Mouse (Mus musculus): Measurements from ENCODE around the gene Tfap2e. TPM values are rescaled to one million over a fixed set of nuclear protein-coding genes. Genes with fewer than 3 reads are reported as not detected.
A peak's percentile ranks its signal among the peaks of the same experiment; 100 is the strongest.

Tfap2e gene
- polyA plus RNA-seq, 1 experiment from 2014 or later: not detected

DNA sequence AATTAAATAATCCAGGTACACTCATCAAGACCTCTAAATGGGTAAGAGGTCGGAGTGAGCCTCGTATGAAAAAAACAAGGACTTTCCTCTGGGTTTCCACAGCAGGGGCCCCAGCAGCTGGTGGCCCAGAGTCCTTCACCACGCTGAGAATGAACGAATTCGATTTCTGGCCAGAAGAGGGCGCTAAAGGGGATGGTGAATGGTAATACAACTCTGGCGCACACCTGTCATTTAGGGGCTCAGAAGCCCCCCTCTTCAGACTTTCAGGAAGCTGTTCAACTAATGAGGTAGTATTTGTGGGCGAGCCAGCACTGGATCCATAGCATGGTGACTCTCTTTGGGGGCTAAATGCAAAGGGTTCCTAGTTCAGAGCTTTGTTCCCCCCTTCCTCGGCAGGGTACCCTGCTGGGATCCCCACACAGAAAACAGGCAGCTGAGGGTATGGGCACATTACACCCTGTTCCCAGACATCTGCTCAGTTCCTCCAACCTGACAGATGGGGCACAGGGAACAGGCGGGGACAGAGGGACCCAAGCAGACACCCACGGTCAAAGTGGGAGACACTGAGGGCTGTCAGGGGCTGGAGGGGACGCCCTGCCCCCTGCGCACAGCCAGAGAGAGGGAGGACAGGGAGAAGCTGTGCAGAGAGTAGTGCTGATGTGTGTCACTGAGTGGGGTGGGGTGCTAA lies 9.6 kb upstream of the Tfap2e start:
- Histone ChIP-seq H3K27ac (ENCODE audit: low read depth) (no peak overlapping the region), H3K9me3 (ENCODE audit: low read depth, low read length) (no peaks in the 10 kb centered on the region), H3K4me2 (no peak overlapping the region), H3K4me3 (ENCODE audit: low read depth, low read length) (no peak overlapping the region), H3K4me1 (ENCODE audit: insufficient read depth) (no peaks in the 10 kb centered on the region), H3K9ac (no peak overlapping the region), H3K36me3 (ENCODE audit: insufficient read depth) (peaks cover 63% of the 10 kb centered on the region), H3K27me3 (ENCODE audit: insufficient read depth, low read length) (no peaks in the 10 kb centered on the region)
- 44% methylated on average over 13 of the region's 13 CpGs for WGBS
- DNase-seq: peak; percentile 76
- TF ChIP-seq CTCF (IDR thresholded peaks at IDR 0.05; ENCODE audit: low read depth): peak; percentile 70
- no peak for ATAC-seq (ENCODE audit: insufficient read depth)

DNA sequence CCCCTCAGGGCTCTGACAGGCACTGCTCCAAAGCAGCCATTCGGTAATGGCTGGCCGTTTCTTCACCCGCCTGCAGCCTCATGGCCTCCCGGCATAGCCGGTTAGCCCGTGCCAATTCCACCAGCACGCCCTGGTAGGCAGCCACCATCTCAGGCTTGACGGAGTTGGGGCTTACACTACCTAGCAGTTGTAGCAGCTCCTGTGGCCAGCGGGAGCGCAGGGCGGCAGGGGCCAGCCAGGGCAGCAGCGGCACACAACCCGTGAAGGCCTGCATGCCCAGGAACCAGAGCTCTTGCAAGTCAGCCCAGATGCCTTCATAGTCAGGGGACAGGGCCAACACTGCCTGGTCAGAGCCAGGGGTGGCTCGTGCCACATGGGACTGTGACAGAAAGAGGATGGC lies 8.8 kb upstream of the Tfap2e start:
- ATAC-seq (ENCODE audit: insufficient read depth) (no peak), DNase-seq (no peak)
- no peaks in the 10 kb centered on the region for H3K9me3 ChIP-seq (ENCODE audit: low read depth, low read length)
- no peak overlapping the region for H3K27ac ChIP-seq (ENCODE audit: low read depth)
- H3K36me3 ChIP-seq (ENCODE audit: insufficient read depth): peaks cover 55% of the 10 kb centered on the region
- no peak overlapping the region for H3K9ac ChIP-seq
- H3K4me3 ChIP-seq (ENCODE audit: low read depth, low read length): no peak overlapping the region
- 89% methylated on average over 14 of the region's 14 CpGs for WGBS
- no peaks in the 10 kb centered on the region for H3K27me3 ChIP-seq (ENCODE audit: insufficient read depth, low read length)
- no peak for TF ChIP-seq CTCF (IDR thresholded peaks at IDR 0.05; ENCODE audit: low read depth)
- H3K4me2 ChIP-seq: no peak overlapping the region
- no peaks in the 10 kb centered on the region for H3K4me1 ChIP-seq (ENCODE audit: insufficient read depth)

DNA sequence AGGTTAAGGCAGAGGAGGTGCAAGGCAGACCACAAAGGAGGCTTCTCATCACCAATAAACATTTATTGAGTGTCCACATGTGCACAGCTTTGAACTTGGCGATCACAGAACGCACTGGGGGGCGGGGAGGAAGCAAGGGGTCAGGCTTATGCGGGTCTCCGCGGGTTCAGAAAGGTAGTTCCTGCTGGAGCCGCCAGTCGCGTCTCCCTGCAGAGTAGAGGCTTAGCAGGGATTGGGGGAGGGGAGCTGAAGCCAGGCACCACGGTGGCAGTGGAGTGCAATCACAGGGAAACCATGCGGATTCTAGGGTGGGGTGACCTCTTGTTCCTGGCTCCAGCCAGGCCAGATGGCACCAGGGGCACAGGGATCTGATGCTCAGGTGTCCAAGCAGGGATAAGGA lies 7.7 kb upstream of the Tfap2e start:
- H3K9ac ChIP-seq: no peak overlapping the region
- H3K9me3 ChIP-seq (ENCODE audit: low read depth, low read length): no peaks in the 10 kb centered on the region
- peaks cover 9% of the 10 kb centered on the region; the same call in 1 of the 2 replicates for H3K27me3 ChIP-seq (ENCODE audit: insufficient read depth, low read length)
- peaks cover 44% of the 10 kb centered on the region for H3K36me3 ChIP-seq (ENCODE audit: insufficient read depth)
- DNase-seq (no peak), ATAC-seq (ENCODE audit: insufficient read depth) (no peak)
- no peak overlapping the region for H3K27ac ChIP-seq (ENCODE audit: low read depth)
- H3K4me1 ChIP-seq (ENCODE audit: insufficient read depth): no peaks in the 10 kb centered on the region
- no peak overlapping the region for H3K4me3 ChIP-seq (ENCODE audit: low read depth, low read length)
- no peak overlapping the region for H3K4me2 ChIP-seq
- 15% methylated on average over 11 of the region's 11 CpGs for WGBS
- no peak for TF ChIP-seq CTCF (IDR thresholded peaks at IDR 0.05; ENCODE audit: low read depth)

DNA sequence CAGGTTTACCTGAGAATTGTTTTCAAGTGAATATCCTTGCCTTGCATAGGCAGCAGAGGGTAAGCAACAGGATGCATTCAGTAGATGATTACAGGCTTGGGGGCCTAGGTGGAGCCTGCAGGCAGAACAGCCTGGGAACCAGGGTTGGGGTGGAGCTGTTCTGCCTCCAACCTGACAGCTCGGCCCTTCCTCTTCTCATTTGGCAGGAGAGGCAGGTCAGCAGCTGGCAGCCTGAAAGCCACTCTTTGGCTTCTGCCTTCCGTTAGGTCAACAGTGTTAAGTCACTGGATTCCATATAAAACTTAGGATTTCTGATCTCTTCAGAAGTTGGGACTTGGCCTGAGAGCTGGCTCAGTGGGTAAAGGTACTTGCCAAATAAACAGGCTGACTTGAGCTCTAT lies 6.9 kb upstream of the Tfap2e start:
- H3K4me3 ChIP-seq (ENCODE audit: low read depth, low read length): no peak overlapping the region
- DNase-seq (no peak), ATAC-seq (ENCODE audit: insufficient read depth) (no peak)
- 61% methylated on average over 2 of the region's 2 CpGs for WGBS
- H3K9me3 ChIP-seq (ENCODE audit: low read depth, low read length): no peaks in the 10 kb centered on the region
- H3K4me1 ChIP-seq (ENCODE audit: insufficient read depth): no peaks in the 10 kb centered on the region
- no peak overlapping the region for H3K4me2 ChIP-seq
- H3K36me3 ChIP-seq (ENCODE audit: insufficient read depth): peaks cover 38% of the 10 kb centered on the region
- no peak overlapping the region for H3K9ac ChIP-seq
- H3K27ac ChIP-seq (ENCODE audit: low read depth): no peak overlapping the region
- no peak for TF ChIP-seq CTCF (IDR thresholded peaks at IDR 0.05; ENCODE audit: low read depth)
- H3K27me3 ChIP-seq (ENCODE audit: insufficient read depth, low read length): peaks cover 15% of the 10 kb centered on the region; the same call in 1 of the 2 replicates

DNA sequence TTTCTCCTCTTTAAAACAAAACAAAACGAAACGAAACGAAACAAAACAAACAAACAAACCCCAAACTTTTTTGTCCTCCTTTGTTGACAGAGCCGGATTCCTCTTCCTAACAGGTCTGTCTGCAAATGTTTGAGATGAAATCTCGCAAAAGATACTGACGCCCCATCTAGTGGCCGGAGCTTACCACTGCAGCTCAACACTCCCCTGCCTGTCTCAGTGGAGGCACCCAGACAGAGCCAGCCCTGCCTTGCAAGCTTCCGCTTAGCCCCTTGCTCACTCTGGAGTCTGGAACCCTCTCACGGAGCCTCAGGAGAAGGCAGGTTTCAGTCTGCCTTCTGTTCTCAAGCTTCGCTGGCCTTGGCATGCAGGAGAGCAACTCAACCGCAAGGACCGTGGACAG lies 5.4 kb upstream of the Tfap2e start:
- Histone ChIP-seq H3K4me1 (ENCODE audit: insufficient read depth) (no peaks in the 10 kb centered on the region), H3K27me3 (ENCODE audit: insufficient read depth, low read length) (peaks cover 25% of the 10 kb centered on the region), H3K36me3 (ENCODE audit: insufficient read depth) (peaks cover 29% of the 10 kb centered on the region), H3K27ac (ENCODE audit: low read depth) (no peak overlapping the region), H3K4me2 (no peak overlapping the region), H3K9me3 (ENCODE audit: low read depth, low read length) (no peaks in the 10 kb centered on the region), H3K4me3 (ENCODE audit: low read depth, low read length) (no peak overlapping the region), H3K9ac (no peak overlapping the region)
- peak; percentile 94 for DNase-seq
- TF ChIP-seq CTCF (IDR thresholded peaks at IDR 0.05; ENCODE audit: low read depth): peak; percentile 88
- 6% methylated on average over 12 of the region's 12 CpGs for WGBS
- peak; percentile 76 for ATAC-seq (ENCODE audit: insufficient read depth)

DNA sequence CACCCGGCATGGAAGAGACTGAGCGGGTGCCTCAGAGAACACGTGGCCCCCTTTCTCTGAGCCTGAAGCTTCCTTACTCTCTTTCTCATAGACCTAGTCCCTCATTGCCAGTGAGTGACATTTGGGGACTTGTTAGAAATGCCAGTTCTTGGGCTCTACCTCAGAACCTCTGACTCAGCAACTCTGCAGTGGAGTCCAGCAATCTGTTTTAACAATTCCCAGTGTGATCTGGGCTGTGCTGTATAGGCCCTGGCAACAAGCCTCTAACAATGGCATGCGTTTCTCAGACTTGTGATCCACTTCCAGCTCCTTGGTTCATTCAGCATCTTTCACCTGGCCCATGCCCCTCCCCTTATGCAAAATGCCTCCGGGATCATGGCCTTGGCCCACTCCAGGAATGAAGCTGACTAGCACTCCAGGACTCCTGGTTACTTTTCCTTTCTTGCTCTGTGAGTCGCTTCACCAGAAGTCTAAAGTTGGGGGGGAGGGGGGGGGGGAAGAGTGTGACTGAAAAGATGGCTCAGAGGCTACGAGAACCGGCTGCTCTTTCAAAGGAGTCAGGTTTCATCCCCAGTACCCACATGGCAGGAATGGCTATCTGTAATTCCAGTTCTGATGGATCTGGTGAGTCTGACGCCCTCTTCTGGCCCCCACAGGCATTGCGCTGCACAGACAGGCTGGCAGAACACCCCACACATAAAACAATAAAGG lies 4.1 kb upstream of the Tfap2e start:
- no peak overlapping the region for H3K4me2 ChIP-seq
- H3K27ac ChIP-seq (ENCODE audit: low read depth): no peak overlapping the region
- no peaks in the 10 kb centered on the region for H3K9me3 ChIP-seq (ENCODE audit: low read depth, low read length)
- H3K36me3 ChIP-seq (ENCODE audit: insufficient read depth): peaks cover 15% of the 10 kb centered on the region
- 18% methylated on average over 10 of the region's 10 CpGs for WGBS
- peaks cover 38% of the 10 kb centered on the region for H3K27me3 ChIP-seq (ENCODE audit: insufficient read depth, low read length)
- ATAC-seq (ENCODE audit: insufficient read depth) (no peak), DNase-seq (no peak)
- peaks cover 2% of the 10 kb centered on the region; the same call in 1 of the 2 replicates for H3K4me1 ChIP-seq (ENCODE audit: insufficient read depth)
- peak; percentile 43 for TF ChIP-seq CTCF (IDR thresholded peaks at IDR 0.05; ENCODE audit: low read depth)
- H3K4me3 ChIP-seq (ENCODE audit: low read depth, low read length): no peak overlapping the region
- no peak overlapping the region for H3K9ac ChIP-seq

DNA sequence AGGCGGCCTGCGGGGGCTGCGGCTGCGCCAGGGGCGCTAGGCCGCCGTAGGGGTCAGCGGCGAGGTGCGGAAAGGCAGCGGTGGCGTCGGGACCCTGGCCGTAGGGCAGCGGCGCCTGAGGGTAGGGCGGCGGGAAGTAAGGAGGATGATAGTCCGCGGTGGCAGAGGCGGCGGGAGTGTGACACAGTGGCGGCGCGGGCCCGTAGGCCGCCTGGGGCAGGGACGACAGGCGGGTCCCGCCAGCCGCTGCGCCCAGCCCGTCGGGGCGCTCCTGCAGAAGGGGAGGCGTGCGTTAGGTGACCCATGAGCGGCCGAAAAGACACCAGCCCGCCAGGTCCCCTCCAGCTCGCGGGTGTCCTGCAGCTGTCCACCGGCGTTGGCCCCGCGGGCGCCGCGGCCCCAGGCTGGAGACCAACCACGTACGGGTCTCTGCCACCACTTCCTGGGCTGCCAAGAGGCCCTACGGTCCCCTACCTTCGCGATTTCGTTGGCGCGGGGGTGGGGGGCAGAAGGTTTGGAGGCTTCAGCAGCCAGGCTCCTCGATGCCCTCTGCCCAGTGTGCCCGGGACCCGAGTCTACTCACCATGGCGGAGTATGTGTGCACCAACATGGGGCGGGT lies 549 bp downstream of the Tfap2e start:
- 2% methylated on average over 62 of the region's 62 CpGs for WGBS
- no peak for TF ChIP-seq CTCF (IDR thresholded peaks at IDR 0.05; ENCODE audit: low read depth)
- Histone ChIP-seq H3K9me3 (ENCODE audit: low read depth, low read length) (no peaks in the 10 kb centered on the region), H3K4me1 (ENCODE audit: insufficient read depth) (peaks cover 2% of the 10 kb centered on the region; the same call in 1 of the 2 replicates), H3K27me3 (ENCODE audit: insufficient read depth, low read length) (peaks cover 84% of the 10 kb centered on the region), H3K4me2 (peak overlapping the region; percentile 56), H3K27ac (ENCODE audit: low read depth) (no peak overlapping the region), H3K9ac (no peak overlapping the region; the same call in 1 of the 2 replicates), H3K36me3 (ENCODE audit: insufficient read depth) (no peaks in the 10 kb centered on the region), H3K4me3 (ENCODE audit: low read depth, low read length) (peak overlapping the region; percentile 33)
- DNase-seq (no peak), ATAC-seq (ENCODE audit: insufficient read depth) (peak; percentile 33; the same call in 1 of the 2 replicates)
